Mouse (Mus musculus): ENCODE data around the gene Phf7.

GRCm38 (mm10) chr14:31230442-31230841, 20.7 kb downstream of the Phf7 start:
- no peak for TF ChIP-seq POLR2A (IDR thresholded peaks at IDR 0.05; ENCODE audit: low read depth, low read length)
- no peak for TF ChIP-seq CTCF (conservative IDR thresholded peaks at IDR 0.05; ENCODE audit: insufficient read depth, insufficient read length, low read depth, low read length)
